Mouse (Mus musculus) layer of hippocampus, postnatal 10 days (tissue): Measurements from ENCODE around the gene Nucb1. TPM values are rescaled to one million over a fixed set of nuclear protein-coding genes. Genes with fewer than 3 reads are reported as not detected.
"Not testable (repeated sequence)": the region's sequence is repeated elsewhere in the genome, so short reads cannot be mapped to it uniquely, and the experiment has no call there.

ENCODE experiments used
- DNase-seq, 2 experiments: peaks; one replicate each; pipeline ENCODE4 v3.0.0; 2021; ENCODE audit warnings: low spot score in 2 of 2
- total RNA-seq, 2 experiments: library from RNA; stranded (reverse); gene quantifications; 2 replicates each; pipeline ENCODE4 v1.2.3; 2021

The Nucb1 gene
- total RNA-seq, 2 experiments from 2014 or later, result 107 to 117 TPM

GRCm38 (mm10) chr7:45463987-45464778 is 46.0 kb downstream of the Nucb1 start:
- no peak for DNase-seq

DNA sequence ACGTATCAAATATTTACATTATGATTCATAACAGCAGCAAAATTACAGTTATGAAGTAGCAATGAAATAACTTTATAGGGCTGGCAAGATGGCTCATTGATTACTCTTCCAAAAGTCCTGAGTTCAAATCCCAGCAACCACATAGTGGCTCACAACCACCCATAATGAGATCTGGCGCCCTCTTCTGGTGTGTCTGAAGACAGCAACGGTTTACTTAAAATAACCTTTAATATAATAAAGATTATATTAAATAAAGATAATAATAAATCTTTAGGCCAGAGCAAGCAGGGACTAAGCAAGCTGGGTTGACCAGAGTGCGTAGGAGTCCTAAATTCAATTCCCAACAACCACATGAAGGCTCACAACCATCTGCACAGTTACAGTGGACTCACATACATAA is 47.3 kb downstream of the Nucb1 start:
- not testable (repeated sequence) for DNase-seq

DNA sequence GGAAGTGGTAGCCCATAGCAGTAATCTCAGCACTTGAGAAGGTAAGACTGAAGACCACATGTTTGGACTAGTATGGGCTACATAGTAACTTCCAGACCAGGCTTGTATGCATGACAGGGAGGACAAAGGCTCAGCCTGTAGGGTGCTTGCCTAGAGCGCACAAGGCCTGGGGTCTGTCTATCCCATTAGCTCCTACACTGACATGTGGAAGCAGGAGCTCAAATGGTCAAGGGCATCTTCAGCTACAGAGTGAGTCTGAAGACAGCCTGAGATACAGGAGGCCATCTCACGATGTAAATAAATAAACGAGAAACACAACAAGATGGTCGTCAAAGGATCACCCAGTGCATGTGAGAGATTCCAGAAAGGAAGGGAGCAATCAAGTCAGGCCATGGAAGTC is 47.9 kb downstream of the Nucb1 start:
- DNase-seq, result no peak

GRCm38 (mm10) chr7:45461781-45462180 is 48.4 kb downstream of the Nucb1 start:
- DNase-seq, result no peak

- no peak for DNase-seq
These were observed 48.9 kb downstream of the Nucb1 start for GRCm38 (mm10) chr7:45461326-45461725.

DNA sequence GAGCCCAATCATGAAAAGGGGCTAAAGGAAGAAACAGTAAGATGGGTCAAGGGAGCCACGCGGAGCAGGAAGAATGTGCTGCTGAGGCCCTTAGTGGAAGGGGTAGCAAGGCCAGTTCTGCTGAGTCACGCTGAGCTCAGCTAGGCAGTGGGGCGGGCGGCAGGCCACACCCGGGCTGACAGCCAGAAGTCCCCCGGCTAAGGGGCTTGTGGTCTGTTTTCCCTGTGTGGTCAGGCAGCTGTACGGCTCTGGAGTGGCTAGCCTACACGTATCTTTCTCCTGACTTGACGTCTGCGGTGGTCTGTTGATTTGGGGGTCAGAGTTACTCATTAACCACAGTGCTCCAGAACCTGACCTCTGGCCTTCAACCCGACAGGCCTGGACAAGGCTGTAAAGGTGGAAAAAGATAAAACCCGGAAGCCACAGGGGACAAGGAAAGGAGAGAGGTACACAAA is 49.3 kb downstream of the Nucb1 start:
- DNase-seq, result peak in 1 of 2 experiments; percentile 56

DNA sequence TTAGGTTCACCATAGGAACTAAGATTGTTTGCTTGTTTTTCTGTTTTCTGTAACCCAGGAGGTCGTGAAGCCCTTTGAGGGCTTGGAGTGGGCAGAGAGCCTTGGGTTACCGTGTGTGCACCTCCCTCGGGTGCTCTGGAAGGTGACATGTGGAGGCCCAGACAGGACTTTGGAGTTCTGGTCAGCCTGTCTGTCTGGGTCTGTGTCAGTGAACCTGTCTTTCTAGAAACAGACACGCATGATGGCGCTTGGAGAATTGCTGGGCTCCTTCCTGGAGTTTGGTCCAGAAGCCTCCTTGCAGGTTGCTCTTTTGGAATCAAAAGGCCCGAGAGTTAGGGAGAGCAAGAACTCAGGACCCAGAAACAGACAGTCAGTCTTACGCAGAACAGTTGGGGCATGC is 49.8 kb downstream of the Nucb1 start:
- no peak for DNase-seq

DNA sequence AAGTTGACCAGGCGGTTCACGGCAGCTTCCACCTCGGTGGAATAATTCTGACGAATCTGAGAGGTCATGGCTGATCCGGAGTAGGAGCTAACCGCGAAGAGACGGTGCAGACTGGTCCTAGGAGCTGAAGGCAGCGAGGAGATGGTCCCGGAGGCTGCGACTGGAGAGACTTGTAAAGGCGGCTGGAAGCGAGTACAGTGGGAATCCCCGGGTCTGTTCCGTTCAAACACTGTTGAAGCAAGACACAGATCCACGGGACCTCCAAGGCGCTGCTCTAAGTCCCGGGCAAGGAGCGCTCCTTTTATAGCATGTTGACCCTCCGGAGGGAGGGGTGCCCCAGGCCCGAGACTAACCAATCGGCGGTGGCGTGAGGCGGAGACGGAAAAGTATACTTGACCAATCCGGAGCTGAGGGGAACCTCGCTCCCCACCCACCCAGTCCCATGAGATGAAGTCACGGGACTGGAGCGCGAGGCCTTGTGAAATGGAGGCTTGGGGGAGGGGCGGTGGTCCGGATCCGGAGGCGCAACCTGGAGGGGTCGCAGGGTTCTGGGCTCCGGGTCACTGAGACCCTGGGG is 50.6 kb downstream of the Nucb1 start, which contains the start of gene Ftl1:
Gene Ftl1, minus strand, starts transcription at position 321 of the 577 bp plus-strand sequence.
- peak; percentile 93 to 95 for DNase-seq

DNA sequence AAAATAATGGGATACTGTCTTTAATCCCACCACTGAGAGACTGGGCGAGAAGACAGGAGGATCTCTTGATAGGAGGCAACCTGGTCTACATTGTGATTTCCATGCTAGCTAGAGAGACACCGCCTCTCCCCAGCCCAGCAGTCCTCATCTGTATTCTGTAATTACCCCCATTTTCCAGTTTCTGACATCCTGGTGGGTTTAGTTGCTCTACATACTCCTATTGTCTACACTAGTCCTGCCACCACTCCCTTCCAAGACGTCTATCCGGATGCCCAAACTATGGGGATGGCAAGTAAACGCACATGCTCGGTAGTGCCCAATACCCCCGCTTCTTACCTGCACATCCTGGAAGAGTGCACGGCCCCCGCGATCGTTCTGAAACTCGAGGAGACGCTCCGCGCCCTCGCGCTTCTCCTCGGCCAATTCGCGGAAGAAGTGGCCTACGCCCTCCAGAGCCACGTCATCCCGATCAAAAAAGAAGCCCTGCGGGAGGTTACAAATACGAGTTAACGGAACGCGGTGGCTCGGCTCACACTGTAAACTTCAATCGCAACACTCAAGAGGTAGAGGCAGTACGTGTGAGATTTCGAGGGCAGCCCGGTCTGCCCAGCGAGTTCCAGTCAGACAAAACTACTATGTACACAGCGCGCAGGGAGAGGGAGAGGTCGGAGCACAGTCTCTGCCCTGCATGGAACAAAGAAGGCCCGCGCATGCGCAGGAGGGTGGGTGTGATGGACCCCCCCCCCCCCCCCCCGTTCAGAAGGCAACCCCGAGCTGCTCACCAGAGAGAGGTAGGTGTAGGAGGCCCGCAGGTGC is 51.2 kb downstream of the Nucb1 start:
- peak; percentile 81 to 87 for DNase-seq

DNA sequence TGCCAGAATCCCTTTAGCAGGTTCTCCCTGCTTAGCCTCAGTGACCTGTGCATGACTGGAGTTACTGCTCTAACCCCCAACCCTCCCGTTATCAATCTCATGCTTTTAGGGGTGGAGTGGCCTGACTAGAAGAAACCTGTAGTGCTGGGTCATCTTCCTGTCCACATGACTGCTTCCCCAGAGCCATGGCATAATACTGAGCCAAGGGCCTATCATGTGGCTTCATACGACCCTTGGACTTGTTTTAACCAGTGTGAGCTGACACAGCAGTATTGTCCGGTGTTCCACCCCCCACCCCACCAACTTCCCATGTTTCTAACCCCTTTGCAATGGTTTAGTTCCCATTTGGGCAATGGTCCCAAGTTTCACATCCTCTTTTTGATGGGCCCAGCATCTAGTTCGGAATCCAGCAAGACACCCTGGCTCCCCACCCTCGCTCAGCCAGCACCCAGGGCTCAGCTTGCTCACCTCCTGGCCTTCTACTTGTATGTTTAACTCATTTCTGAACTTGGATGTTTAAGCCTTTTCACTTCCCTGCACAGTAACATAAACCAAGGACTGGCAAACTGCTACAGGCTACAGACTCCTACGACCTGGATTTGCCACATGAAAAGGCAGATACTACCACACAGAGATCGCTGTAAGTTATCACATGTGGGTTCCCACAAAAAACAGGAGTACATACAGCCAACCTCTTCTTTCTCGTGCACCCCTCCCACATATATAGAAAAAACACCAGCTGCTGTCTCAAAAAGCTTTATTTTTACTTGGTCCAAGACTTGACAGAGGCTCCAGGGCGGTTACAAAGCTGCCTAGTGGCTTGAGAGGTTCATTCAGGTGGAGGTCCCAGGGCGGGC is 52.8 kb downstream of the Nucb1 start:
- DNase-seq, result no peak

DNA sequence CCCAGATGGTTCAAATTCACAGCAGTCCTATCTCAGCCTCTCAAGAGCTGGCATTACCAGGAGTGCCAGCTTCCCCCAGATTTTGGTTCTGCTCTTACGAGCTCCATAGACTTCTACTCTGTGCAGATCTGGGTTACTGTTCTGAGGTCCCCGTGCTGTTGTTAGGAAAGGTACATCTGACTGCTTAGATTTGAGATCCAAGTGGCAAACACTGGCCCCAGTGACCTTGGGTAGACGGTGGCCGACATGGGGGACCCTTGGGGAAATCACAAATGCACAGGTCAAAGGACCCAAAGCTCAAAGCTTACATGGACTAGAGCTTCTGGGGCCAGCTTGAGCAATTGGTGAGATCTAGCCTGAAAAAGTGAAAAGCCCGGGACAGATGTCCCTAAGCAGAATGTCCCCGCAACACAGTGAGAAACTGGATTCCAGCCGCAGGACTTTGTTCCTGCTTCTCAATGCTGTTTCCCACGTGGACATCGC is 53.4 kb downstream of the Nucb1 start:
- DNase-seq, result no peak

GRCm38 (mm10) chr7:45455932-45456696 is 54.1 kb downstream of the Nucb1 start:
- no peak for DNase-seq

DNA sequence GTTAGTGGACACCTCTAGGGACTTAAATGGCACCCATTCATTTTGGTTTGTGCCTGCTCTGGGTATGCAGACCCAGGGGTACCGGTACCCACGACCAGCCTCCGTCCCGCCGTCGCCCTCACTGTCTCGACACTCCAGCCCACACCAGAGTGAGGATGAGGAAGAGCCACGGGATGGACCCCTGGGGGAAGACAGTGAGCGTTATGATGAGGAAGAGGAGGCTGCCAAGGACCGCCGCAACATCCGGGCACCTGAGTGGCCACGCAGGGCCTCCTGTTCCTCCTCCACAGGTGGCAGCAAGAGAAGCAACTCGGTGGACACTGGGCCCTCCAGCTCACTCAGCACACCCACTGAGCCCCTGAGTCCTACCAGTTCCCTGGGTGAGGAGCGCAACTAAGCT is 55.2 kb downstream of the Nucb1 start:
- no peak for DNase-seq

DNA sequence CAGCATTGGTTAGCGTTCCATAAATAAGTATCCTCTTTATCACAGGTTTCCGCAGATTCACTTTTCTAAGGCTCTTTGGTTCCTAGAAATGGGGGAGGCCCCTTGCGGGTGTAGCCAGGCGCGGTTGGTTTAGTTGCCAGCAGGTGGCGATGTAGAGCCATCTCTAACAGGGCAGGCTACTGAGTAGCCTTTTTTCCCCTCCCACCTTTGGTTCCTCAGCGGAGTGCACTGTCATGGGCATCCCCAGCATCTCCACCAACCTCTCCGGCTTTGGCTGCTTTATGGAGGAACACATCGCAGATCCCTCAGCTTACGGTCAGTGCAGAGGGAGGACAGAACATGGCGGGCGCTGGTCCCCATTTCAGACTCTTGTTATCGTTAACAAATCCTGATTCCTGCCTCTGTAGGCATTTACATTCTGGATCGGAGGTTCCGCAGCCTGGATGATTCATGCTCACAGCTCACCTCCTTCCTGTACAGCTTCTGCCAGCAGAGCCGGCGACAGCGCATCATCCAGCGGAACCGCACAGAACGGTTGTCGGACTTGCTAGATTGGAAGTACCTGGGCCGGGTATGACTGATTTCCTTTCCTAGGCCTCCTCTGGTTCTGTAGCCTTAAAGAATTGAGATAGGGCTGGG is 58.7 kb downstream of the Nucb1 start:
- DNase-seq, result peak; percentile 91

GRCm38 (mm10) chr7:45449974-45450373 is 60.2 kb downstream of the Nucb1 start:
- DNase-seq, result no peak

DNA sequence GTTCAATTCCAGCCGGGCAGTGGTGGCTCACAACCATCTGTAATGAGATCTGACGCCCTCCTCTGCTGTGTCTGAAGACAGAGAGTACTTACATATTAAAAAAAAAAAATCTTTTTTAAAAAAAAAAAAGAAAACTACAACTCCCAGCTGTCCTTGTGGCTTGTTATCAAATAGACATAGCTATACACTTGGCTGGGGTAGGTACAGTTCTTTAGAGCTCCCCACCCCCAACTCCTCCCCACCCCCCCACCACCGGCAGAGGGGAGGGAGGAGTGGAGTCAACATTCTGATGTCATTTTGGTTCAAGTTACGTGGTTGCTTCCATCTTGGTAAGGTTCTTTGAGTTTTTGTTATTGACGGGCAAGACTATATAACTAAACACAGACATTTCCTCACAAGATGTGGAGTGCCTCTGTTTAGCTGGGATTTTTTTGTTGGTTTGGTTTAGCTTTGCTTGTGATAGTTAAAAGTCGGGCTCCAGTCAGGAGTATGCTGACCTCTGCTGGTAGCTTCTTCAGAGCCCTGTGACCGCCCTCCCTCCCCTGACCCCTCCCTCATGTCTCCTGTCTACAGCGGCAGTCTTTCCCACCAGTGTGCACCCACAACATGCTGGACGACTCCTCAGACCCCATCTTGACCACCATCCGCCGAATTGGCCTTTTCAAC is 62.7 kb downstream of the Nucb1 start:
- no peak for DNase-seq

- no peak for DNase-seq
These were observed 63.6 kb downstream of the Nucb1 start for GRCm38 (mm10) chr7:45446589-45446988.

DNA sequence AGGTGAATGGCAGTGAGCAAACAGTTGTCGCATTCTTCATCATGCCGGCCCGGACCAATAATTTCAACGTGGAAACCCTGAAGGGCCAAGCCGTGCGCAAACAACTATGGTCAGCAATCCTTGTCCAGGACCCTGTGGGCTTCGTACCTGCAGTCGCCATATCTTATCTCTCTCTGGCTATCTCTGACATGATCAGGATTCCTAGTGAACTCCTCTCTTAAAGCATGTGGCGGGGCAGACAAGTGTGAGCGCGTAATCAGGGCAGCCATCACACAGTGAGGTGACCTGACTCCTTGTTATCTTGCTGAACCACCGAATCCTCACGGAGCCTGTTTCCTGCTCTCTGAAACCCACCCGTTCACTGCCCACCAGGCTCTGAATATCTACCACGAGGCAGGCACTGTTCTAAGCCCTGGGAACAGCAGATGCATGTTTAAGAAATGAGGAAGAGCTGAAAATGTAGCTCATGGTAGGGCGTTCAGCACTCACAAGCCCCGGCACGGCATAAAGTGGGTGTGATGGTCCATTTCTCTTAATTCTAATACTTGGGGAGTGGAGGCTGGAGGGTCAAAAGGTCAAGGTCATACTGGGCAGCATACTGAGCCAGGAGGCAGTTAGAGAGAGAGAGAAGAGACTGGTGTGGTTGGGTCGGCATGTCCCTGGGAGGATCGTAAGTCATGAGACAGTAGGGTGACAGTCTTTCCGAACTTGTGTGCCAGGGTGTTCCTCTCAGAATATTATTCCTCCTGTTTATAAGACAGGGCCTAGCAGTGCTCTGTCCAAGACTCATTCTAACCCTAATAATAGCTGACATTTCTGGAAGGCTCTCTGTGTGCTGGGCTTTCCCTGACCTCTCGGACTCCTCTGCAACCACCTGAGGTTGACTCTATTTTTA is 66.4 kb downstream of the Nucb1 start:
- DNase-seq, result no peak
